In genomic region chrX:58620403-58620802, GRCm38 (mm10) we compare ENCODE assay signal across 8 mouse cellular contexts.
DNase-seq lines count a peak whose midpoint lies in the region; ATAC-seq and TF ChIP-seq lines count a peak whose summit lies in the region.
"Had no signal": no experiment of that assay in that cellular context is flagged by ENCODE, and none has a peak within 500 bp of the region (broad histone marks: within the 10 kb centered on the region; RNA-seq: fewer than 3 reads in every experiment).

No protein-coding gene starts in this region.

- no peaks in the 10 kb centered on the region for H3K36me3 ChIP-seq in liver, postnatal 0 days (replicated peaks; ENCODE audit: insufficient read depth, low read length)
- H3K36me3 ChIP-seq in liver, embryonic 12.5 days: no peaks in the 10 kb centered on the region
- H3K36me3 ChIP-seq in forebrain, embryonic 13.5 days (ENCODE audit: poor library complexity, severe bottlenecking): no peaks in the 10 kb centered on the region
- no peaks in the 10 kb centered on the region for H3K36me3 ChIP-seq in neural tube, embryonic 14.5 days (ENCODE audit: control insufficient read depth, insufficient read depth, low read length)

- no peak overlapping the region for H3K4me3 ChIP-seq in liver, postnatal 0 days (ENCODE audit: low read depth, low read length)
- no peak overlapping the region for H3K4me3 ChIP-seq in liver, embryonic 12.5 days
- H3K4me3 ChIP-seq in forebrain, embryonic 13.5 days: no peak overlapping the region
- no peak overlapping the region for H3K4me3 ChIP-seq in neural tube, embryonic 14.5 days (ENCODE audit: low read depth, low read length)
- H3K4me3 ChIP-seq: erythroblast, embryonic 14.5 days had no signal

- no peak overlapping the region for H3K27ac ChIP-seq in liver, postnatal 0 days (ENCODE audit: low read depth)
- H3K27ac ChIP-seq in liver, embryonic 12.5 days: no peak overlapping the region
- no peak overlapping the region for H3K27ac ChIP-seq in forebrain, embryonic 13.5 days
- no peak overlapping the region for H3K27ac ChIP-seq in neural tube, embryonic 14.5 days (ENCODE audit: low read depth, low read length)

- no peaks in the 10 kb centered on the region for H3K4me1 ChIP-seq in liver, postnatal 0 days (ENCODE audit: insufficient read depth)
- H3K4me1 ChIP-seq in liver, embryonic 12.5 days: no peaks in the 10 kb centered on the region
- H3K4me1 ChIP-seq in forebrain, embryonic 13.5 days: no peaks in the 10 kb centered on the region
- no peaks in the 10 kb centered on the region for H3K4me1 ChIP-seq in neural tube, embryonic 14.5 days (ENCODE audit: control insufficient read depth, insufficient read depth, low read length)

- peak; percentile 12 for DNase-seq in liver, postnatal 0 days
- peak; percentile 12 for DNase-seq in brain, embryonic 18.5 days (ENCODE audit: low read depth, low spot score)
- DNase-seq in layer of hippocampus, postnatal 10 days (ENCODE audit: low spot score in 2 of 2): peak; percentile 44 to 64
- DNase-seq in T-cell, adult 2 months (ENCODE audit: low spot score): no peak

- no peak overlapping the region for H3K9ac ChIP-seq in liver, postnatal 0 days (replicated peaks)
- no peak overlapping the region for H3K9ac ChIP-seq in liver, embryonic 12.5 days
- no peak overlapping the region for H3K9ac ChIP-seq in forebrain, embryonic 13.5 days
- no peak overlapping the region for H3K9ac ChIP-seq in neural tube, embryonic 14.5 days (replicated peaks; ENCODE audit: low read depth, low read length)

- ATAC-seq in liver, postnatal 0 days: no peak
- ATAC-seq in liver, embryonic 12.5 days: no peak
- ATAC-seq in forebrain, embryonic 13.5 days: peak; percentile 67; the same call in 1 of the 2 replicates
- peak; percentile 70; the same call in 1 of the 2 replicates for ATAC-seq in neural tube, embryonic 14.5 days (ENCODE audit: low read depth)

- no peak overlapping the region for H3K4me2 ChIP-seq in liver, postnatal 0 days (ENCODE audit: low read depth, low read length)
- H3K4me2 ChIP-seq in liver, embryonic 12.5 days: no peak overlapping the region
- H3K4me2 ChIP-seq in forebrain, embryonic 13.5 days: no peak overlapping the region
- H3K4me2 ChIP-seq in neural tube, embryonic 14.5 days (ENCODE audit: low read depth, low read length): no peak overlapping the region

- no peak for TF ChIP-seq EP300 in liver, postnatal 0 days (IDR thresholded peaks at IDR 0.05; ENCODE audit: low read depth)

- peak; percentile 61 for TF ChIP-seq CTCF in liver, postnatal 0 days (IDR thresholded peaks at IDR 0.05; ENCODE audit: low read depth)

- no peaks in the 10 kb centered on the region for H3K27me3 ChIP-seq in liver, postnatal 0 days (ENCODE audit: insufficient read depth, low read length)
- H3K27me3 ChIP-seq in liver, embryonic 12.5 days (replicated peaks): no peaks in the 10 kb centered on the region
- H3K27me3 ChIP-seq in forebrain, embryonic 13.5 days: no peaks in the 10 kb centered on the region
- H3K27me3 ChIP-seq in neural tube, embryonic 14.5 days (ENCODE audit: control insufficient read depth, insufficient read depth, low read length): no peaks in the 10 kb centered on the region

- WGBS in liver, postnatal 0 days (ENCODE audit: insufficient replicate concordance): 49% methylated on average over 2 of the region's 2 CpGs
- WGBS in liver, embryonic 12.5 days (ENCODE audit: insufficient replicate concordance): 53% methylated on average over 2 of the region's 2 CpGs
- 60% methylated on average over 2 of the region's 2 CpGs for WGBS in forebrain, embryonic 13.5 days
- WGBS in neural tube, embryonic 14.5 days: 59% methylated on average over 2 of the region's 2 CpGs

- no peaks in the 10 kb centered on the region for H3K9me3 ChIP-seq in liver, postnatal 0 days (ENCODE audit: low read length)
- H3K9me3 ChIP-seq in liver, embryonic 12.5 days (replicated peaks): no peaks in the 10 kb centered on the region
- H3K9me3 ChIP-seq in forebrain, embryonic 13.5 days (replicated peaks): no peaks in the 10 kb centered on the region
- H3K9me3 ChIP-seq in neural tube, embryonic 14.5 days (ENCODE audit: control insufficient read depth, low read length): no peaks in the 10 kb centered on the region

Comparison
In these comparisons a context has a peak if more than half of its experiments do, and no peak if none do; other contexts are left out.
1. ATAC-seq: peak in forebrain, embryonic 13.5 days (single experiment) and neural tube, embryonic 14.5 days (single experiment); none in liver, postnatal 0 days (single experiment) and liver, embryonic 12.5 days (single experiment).